Mouse (Mus musculus): ENCODE measurements around the gene Sec13.
A peak's percentile ranks its signal among the peaks of the same experiment; 100 is the strongest.

DNA sequence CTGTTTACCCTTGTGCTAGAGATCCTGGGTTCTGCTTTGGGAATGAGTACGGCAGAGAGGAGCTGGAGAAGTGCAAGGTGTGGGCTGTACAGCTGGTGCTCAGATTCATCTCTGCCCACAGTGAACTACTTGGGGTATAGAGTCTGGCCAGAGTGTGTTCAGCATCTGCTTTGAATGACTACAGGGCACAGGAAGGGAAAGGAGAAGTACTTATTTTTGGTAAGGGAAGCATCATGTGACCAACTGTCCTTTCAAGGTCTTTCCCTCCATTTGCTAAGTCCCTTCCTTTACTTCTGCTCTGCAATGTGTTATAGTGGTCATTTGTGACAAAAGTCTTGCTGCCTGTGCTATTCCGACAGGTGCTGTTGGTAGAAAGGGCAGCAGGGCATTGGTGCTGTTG lies 26.3 kb downstream of the Sec13 start:
- TF ChIP-seq USF1 (IDR thresholded peaks at IDR 0.05; ENCODE audit: low read depth, low read length): peak; percentile 73
- TF ChIP-seq CTCF (conservative IDR thresholded peaks at IDR 0.05 in 1 of 2, IDR thresholded peaks at IDR 0.05 in 1 of 2; ENCODE audit: low read depth in 2 of 2, low read length in 2 of 2): no peak
- TF ChIP-seq JUND (conservative IDR thresholded peaks at IDR 0.05; ENCODE audit: low read depth, low read length): no peak
- peak; percentile 45; the same call in 1 of the 2 replicates for TF ChIP-seq MAX (IDR thresholded peaks at IDR 0.05; ENCODE audit: low read length)
- no peak for TF ChIP-seq POLR2A (IDR thresholded peaks at IDR 0.05; ENCODE audit: low read depth, low read length)
- no peak for TF ChIP-seq SIN3A (IDR thresholded peaks at IDR 0.05; ENCODE audit: low read length)
- no peak for TF ChIP-seq E2F4 (IDR thresholded peaks at IDR 0.05; ENCODE audit: insufficient replicate concordance, low read depth, low read length)
- no peak for TF ChIP-seq ZMIZ1 (IDR thresholded peaks at IDR 0.05; ENCODE audit: low read depth, low read length)
